Mouse (Mus musculus) kidney, postnatal 4 days (tissue): ENCODE data around the gene Nedd4.

Experiments used
- DNase-seq, 2 experiments: peaks; one replicate each; pipeline ENCODE4 v3.0.0; 2021; ENCODE audit warnings: mixed read lengths in 2 of 2

Gene Nedd4

DNA sequence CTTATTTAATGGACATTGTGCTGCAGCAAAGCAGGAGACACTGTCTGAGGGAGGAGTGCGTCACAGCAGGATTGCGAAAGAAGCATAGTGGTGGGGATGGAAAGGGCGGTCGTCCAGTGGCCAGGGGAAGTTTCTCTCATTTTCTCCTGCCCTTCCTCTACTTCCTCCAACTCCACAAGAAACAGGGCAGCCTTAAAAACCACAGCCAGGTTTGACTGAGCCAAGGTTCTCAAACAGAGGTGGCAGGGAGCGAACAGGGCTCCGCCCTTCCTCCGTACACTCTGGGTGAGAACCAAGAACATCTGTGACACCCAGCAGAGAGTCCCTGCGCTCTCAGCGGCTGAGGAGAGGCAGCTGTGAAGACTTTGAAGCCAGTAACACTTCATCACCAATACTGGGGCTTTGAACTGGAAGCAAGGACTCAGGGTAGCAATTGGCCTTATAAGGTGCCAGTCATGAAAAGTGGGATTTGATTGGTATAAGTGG, 135.0 kb downstream of the Nedd4 start:
- peak; percentile 34 to 48 for DNase-seq
